Mouse (Mus musculus) adrenal gland, postnatal 14 days (tissue): ENCODE measurements around the gene Rspo1. TPM values are rescaled to one million over a fixed set of nuclear protein-coding genes. Genes with fewer than 3 reads are reported as not detected.
A peak's percentile ranks its signal among the peaks of the same experiment; 100 is the strongest.

Experiments
- DNase-seq: peaks from one replicate; pipeline ENCODE4 v3.0.0; 2021; ENCODE audit warnings: mixed read lengths
- total RNA-seq: library from RNA; stranded (reverse); gene quantifications from 2 replicates; pipeline ENCODE4 v1.2.3, GENCODE M21; 2021

The Rspo1 gene
- total RNA-seq, 1 experiment from 2014 or later = 4.2 TPM

DNA sequence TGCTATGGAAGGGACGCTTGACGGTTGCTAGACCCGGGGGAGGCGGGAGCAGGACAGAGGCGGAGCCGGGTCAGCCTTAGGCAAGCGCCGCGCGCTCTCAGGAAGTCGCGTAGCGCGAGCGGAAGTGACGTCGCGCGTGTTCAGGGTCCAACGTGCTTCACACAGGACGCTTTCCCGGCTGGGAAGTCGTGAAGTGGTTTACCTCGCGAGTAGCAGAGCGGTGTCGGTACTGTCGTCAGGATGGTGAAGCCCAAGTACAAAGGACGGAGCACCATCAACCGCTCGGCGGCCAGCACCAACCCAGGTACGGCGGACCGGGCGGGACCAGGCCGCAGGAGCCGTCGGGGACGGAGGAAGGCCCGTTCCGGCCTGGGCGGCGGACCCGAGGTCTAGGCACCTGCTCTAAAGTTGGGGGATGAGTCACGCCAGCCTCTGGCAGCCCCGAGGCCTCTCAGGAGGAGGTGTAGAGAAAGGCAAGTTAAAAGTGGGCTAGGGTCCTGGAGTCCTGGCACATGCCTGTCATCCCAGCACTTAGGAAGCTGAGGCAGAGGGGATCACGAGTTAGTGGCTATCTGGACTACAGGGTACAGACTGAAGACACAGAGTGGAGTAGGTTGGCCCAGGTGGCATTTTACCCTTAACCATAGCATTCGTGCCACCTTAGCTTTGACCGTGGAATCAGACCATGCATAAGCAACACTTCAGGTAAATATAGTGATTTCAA, 43.8 kb downstream of the Rspo1 start:
- DNase-seq = peak; percentile 97

DNA sequence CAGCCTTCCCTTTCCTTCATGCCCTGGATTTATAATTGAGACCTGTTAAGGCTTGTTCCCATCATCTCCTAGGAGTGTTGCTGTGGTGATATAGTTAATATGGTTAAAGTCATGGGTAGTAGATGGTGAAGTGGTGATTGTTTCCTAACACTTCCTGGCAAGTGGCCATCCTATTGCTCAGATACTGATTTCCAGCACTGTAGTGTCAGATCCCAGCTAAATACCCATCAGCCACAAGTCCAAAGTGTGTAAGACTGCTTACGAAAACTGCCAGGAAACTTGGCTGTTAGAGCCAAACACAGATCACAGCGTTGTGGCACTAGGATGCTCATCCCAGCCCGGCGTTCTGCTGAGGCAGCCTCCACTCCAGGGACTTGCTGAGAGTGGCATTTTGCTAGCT, 48.1 kb downstream of the Rspo1 start:
- DNase-seq = peak; percentile 41

DNA sequence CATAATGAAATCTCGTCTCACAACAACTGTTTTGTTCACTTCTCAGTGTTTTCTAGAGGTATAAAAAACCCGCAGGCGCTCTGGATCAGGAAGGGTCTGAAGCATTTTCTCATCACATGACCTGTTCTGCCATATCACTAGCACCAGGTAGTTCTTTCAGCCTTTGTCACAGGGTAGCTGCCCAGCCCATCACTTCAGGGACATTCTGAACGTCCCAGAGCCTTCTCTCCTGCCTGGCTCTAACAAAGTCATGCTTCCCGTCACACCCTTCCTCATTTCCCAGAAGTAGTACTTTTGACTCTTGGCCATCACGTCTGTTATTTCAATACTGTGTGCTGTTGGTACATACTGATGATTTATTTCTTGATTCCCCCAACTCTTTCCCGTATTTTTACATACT, 58.2 kb downstream of the Rspo1 start:
- DNase-seq = no peak

DNA sequence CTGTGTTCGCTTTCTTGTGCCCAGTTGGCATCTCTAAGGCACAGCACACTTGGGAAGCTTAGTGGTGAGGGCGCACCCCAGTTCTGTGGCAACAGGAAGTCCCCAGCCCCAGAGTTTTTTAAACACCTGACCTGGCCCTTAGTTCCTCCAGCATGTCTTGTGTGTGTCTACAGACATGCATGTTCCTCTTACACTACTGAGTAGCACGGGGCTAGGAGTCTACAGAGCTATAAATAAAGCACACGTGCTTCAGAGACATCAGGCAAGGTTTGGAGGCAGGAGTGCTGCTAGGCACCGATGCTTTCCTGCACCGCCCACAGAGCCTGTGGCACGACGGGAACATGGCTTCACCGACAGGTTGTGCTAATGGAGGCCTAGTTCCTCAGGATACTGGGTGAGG, 69.2 kb downstream of the Rspo1 start:
- DNase-seq = no peak

DNA sequence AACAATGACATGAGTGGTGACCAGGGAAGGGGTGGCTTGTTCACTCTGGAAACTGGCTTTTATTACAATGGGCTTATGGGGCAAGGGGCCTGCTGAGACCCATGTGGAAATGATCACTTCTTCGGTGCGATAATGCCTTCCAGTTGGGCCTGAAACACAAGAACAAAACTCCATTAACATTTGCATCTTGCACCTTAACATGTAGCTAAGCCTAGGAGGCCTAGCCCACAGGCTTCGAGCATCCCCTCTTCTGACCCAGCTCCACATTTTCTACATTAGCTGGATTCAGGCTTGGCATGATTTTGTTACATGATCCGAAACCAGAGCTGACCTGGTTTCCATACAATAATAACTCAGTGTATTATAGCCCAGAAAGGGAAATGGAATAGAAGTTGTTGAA, 70.2 kb downstream of the Rspo1 start:
- DNase-seq = no peak

DNA sequence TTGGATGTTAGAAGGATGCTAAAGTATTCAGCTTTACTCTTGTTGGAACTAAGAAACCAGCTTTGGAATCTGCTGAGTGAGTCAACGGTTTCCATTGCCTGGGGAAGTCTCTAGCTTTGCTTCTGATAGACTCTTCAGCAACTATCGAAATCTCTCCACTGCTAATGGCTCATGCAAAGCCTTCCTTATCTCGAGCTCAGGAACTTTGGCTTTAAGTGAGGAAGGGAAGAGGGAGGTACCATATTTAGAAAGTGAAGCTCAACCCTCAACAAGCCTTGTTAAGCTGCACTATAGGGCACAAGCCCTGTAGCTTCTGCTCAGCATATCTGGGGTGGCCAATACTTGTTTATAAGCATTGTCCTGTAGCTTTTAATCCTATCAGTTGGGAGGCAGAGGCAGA, 71.0 kb downstream of the Rspo1 start:
- no peak for DNase-seq

DNA sequence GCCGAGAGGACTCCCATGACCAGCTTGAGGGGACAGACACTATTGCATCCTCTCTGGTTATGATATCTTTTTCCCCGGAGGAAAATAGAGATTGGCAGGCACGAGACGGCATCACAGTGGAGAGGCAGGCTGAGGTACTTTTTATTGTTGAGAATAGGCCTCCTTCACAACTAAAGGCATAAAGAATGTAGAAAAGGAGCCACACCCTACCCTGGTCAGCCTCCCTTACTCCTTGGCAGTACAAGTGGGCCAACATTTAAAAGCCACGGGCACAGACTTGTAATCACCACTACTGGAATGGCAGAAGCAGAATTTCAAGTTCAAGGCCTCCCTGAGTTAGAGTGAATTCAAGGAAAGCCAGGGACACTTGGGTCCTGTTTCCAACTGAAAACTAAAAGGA, 71.8 kb downstream of the Rspo1 start:
- DNase-seq = no peak

Other genes starting within 250 kb of the Rspo1 start
- gene Inpp5b, start 244.6 kb upstream of the Rspo1 start, total RNA-seq = 23.8 and 24.6 TPM in 2 replicates
- gene Mtf1, start 184.3 kb upstream of the Rspo1 start, total RNA-seq = 21.1 and 22.5 TPM in 2 replicates
- gene Yrdc, start 135.8 kb upstream of the Rspo1 start, total RNA-seq = 36.4 and 38.7 TPM in 2 replicates
- 44.6 and 50.1 TPM in 2 replicates for gene 1110065P20Rik, start 135.2 kb upstream of the Rspo1 start, total RNA-seq
- gene Maneal, start 124.3 kb upstream of the Rspo1 start, total RNA-seq = 3.6 and 4.1 TPM in 2 replicates
- 4.4 and 4.7 TPM in 2 replicates for gene Epha10, start 105.5 kb upstream of the Rspo1 start, total RNA-seq
- 12.9 and 13.4 TPM in 2 replicates for gene 9930104L06Rik, start 49.4 kb upstream of the Rspo1 start, total RNA-seq
- 14.9 and 15.3 TPM in 2 replicates for gene Cdca8, start 47.1 kb upstream of the Rspo1 start, total RNA-seq
- gene Gnl2, start 30.2 kb downstream of the Rspo1 start, total RNA-seq = 53.7 and 64.9 TPM in 2 replicates
- gene Dnali1, start 79.3 kb downstream of the Rspo1 start, total RNA-seq = not detected in 2 replicates
- gene Snip1, start 80.2 kb downstream of the Rspo1 start, total RNA-seq = 17.1 and 17.8 TPM in 2 replicates
- gene Meaf6, start 98.7 kb downstream of the Rspo1 start, total RNA-seq = 28.9 and 33.0 TPM in 2 replicates
- gene Zc3h12a, start 141.4 kb downstream of the Rspo1 start, total RNA-seq = 5.4 and 6.3 TPM in 2 replicates